Mouse (Mus musculus): ENCODE data around the gene Lrpprc. TPM values are rescaled to one million over a fixed set of nuclear protein-coding genes. Genes with fewer than 3 reads are reported as not detected.

Lrpprc gene
- total RNA-seq, 2 experiments from 2014 or later: 60.1 TPM

GRCm38 (mm10) chr17:84776362-84777000 lies 14.1 kb downstream of the Lrpprc start:
- no peak for DNase-seq (ENCODE audit: low spot score in 2 of 2)
- intact Hi-C loops (cut with DNase I): no loop called here

GRCm38 (mm10) chr17:84775291-84775690 lies 15.3 kb downstream of the Lrpprc start:
- intact Hi-C loops (cut with DNase I): no loop called here
- DNase-seq (ENCODE audit: low spot score in 2 of 2): no peak

- no peak for DNase-seq (ENCODE audit: low spot score in 2 of 2)
- intact Hi-C loops (cut with DNase I): no loop called here
Measured at GRCm38 (mm10) chr17:84771882-84772281, 18.7 kb downstream of the Lrpprc start.

- DNase-seq (ENCODE audit: low spot score in 2 of 2): no peak
- intact Hi-C loops (cut with DNase I): no loop called here
Measured at GRCm38 (mm10) chr17:84758971-84759370, 31.6 kb downstream of the Lrpprc start.

- no peak for DNase-seq (ENCODE audit: low spot score in 2 of 2)
- intact Hi-C loops (cut with DNase I): no loop called here
Measured at GRCm38 (mm10) chr17:84758374-84758773, 32.2 kb downstream of the Lrpprc start.

GRCm38 (mm10) chr17:84756090-84756489 lies 34.5 kb downstream of the Lrpprc start:
- no peak for DNase-seq (ENCODE audit: low spot score in 2 of 2)
- intact Hi-C loops (cut with DNase I): no loop called here

- DNase-seq (ENCODE audit: low spot score in 2 of 2): no peak
- intact Hi-C loops (cut with DNase I): loop anchor here (5.0 kb wide), 1 partner anchor 51 kb away; no protein-coding TSS in a partner anchor
Measured at GRCm38 (mm10) chr17:84753489-84753888, 37.1 kb downstream of the Lrpprc start.

GRCm38 (mm10) chr17:84752286-84752685 lies 38.3 kb downstream of the Lrpprc start:
- no peak for DNase-seq (ENCODE audit: low spot score in 2 of 2)
- intact Hi-C loops (cut with DNase I): loop anchor here (5.0 kb wide), 1 partner anchor 50 kb away; no protein-coding TSS in a partner anchor

- intact Hi-C loops (cut with DNase I): loop anchor here (5.0 kb wide), 1 partner anchor 49 kb away; no protein-coding TSS in a partner anchor
- no peak for DNase-seq (ENCODE audit: low spot score in 2 of 2)
Measured at GRCm38 (mm10) chr17:84751630-84752191, 38.9 kb downstream of the Lrpprc start.

GRCm38 (mm10) chr17:84750130-84750529 lies 40.5 kb downstream of the Lrpprc start:
- no peak for DNase-seq (ENCODE audit: low spot score in 2 of 2)
- intact Hi-C loops (cut with DNase I): loop anchor here (5.0 kb wide), 1 partner anchor 48 kb away; no protein-coding TSS in a partner anchor

GRCm38 (mm10) chr17:84749297-84749696 lies 41.3 kb downstream of the Lrpprc start:
- peak in 1 of 2 experiments; percentile 19 for DNase-seq (ENCODE audit: low spot score in 2 of 2)
- intact Hi-C loops (cut with DNase I): no loop called here

GRCm38 (mm10) chr17:84748152-84748682 lies 42.4 kb downstream of the Lrpprc start:
- peak in 1 of 2 experiments; percentile 9 for DNase-seq (ENCODE audit: low spot score in 2 of 2)
- intact Hi-C loops (cut with DNase I): no loop called here

- intact Hi-C loops (cut with DNase I): no loop called here
- peak; percentile 21 to 69 for DNase-seq (ENCODE audit: low spot score in 2 of 2)
Measured at GRCm38 (mm10) chr17:84747212-84747611, 43.4 kb downstream of the Lrpprc start.

GRCm38 (mm10) chr17:84745001-84745400 lies 45.6 kb downstream of the Lrpprc start:
- DNase-seq (ENCODE audit: low spot score in 2 of 2): no peak
- intact Hi-C loops (cut with DNase I): no loop called here

GRCm38 (mm10) chr17:84744256-84744655 lies 46.3 kb downstream of the Lrpprc start:
- intact Hi-C loops (cut with DNase I): no loop called here
- DNase-seq (ENCODE audit: low spot score in 2 of 2): no peak

- intact Hi-C loops (cut with DNase I): no loop called here
Measured at GRCm38 (mm10) chr17:84738073-84738797, 52.4 kb downstream of the Lrpprc start.

GRCm38 (mm10) chr17:84736719-84737118 lies 53.9 kb downstream of the Lrpprc start:
- DNase-seq (ENCODE audit: low spot score in 2 of 2): no peak
- intact Hi-C loops (cut with DNase I): no loop called here

More at GRCm38 (mm10) chr17:84738073-84738797, 52.4 kb downstream of the Lrpprc start:
- no peak for DNase-seq (ENCODE audit: low spot score in 2 of 2)

- intact Hi-C loops (cut with DNase I): no loop called here
Measured at GRCm38 (mm10) chr17:84732612-84733011, 58.0 kb downstream of the Lrpprc start.

GRCm38 (mm10) chr17:84731361-84731760 lies 59.2 kb downstream of the Lrpprc start:
- intact Hi-C loops (cut with DNase I): no loop called here
- no peak for DNase-seq (ENCODE audit: low spot score in 2 of 2)

More at GRCm38 (mm10) chr17:84732612-84733011, 58.0 kb downstream of the Lrpprc start:
- no peak for DNase-seq (ENCODE audit: low spot score in 2 of 2)

- intact Hi-C loops (cut with DNase I): no loop called here
- no peak for DNase-seq (ENCODE audit: low spot score in 2 of 2)
Measured at GRCm38 (mm10) chr17:84729140-84729539, 61.4 kb downstream of the Lrpprc start.

Data from left cerebral cortex, postnatal 25 days (tissue).